Mouse (Mus musculus) cortical plate, adult 2 months (tissue): ENCODE data around the gene Hist1h4f.

Source experiments
- CTCF ChIP-seq: fragments of 200-500 bp; IDR thresholded peaks from 2 replicates; pipeline ENCODE4 v1.5.1; 2011; ENCODE audit warnings: mild to moderate bottlenecking, control low read depth, low read length; ENCODE audit not compliant: insufficient read depth; ENCODE audit errors: extremely low read depth
- POLR2A ChIP-seq: fragments of 200-500 bp; IDR thresholded peaks from 2 replicates; pipeline ENCODE4 v1.6.1; 2011; ENCODE audit warnings: mild to moderate bottlenecking, low read length, control low read depth; ENCODE audit not compliant: insufficient read depth; ENCODE audit errors: extremely low read depth

DNA sequence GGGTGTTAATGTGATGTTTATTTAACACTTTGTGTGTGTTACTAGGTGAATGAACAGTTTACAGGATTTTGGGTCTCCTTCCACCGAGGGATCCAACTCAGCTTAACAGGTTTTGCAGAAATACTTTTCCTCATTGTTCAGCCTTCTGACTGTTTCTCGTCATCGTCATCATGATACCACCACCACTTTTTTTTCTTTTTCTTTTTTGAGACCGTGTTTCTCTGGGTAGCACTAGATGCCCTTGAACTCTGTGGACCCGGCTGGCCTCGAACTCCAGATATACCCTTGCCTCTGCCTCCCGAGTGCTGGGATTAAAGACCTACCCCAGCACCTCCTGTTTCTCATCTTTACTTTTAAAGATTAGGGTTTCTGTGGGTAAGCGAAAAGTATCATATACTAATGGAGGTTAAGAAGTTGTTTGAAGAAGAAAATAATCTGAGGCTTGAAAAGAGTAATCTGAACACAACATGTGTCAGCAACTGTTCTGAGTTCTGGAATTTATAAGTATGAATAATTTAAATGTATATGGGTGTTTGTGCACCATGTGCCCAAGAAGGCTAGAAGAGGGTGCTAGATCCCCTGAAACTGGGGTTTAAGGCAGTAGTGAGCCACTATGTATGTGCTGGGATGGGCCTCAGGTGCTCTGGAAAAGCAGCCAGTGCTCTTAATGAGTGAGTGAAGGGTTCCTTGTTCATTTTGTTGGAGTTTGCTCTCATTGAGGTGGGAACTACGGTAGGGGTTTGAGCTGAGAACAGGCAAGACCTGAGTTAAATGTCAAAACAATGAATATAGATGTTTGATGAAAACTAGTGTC is 19.0 kb downstream of the Hist1h4f start:
- no peak for TF ChIP-seq CTCF
- no peak for TF ChIP-seq POLR2A
